Mouse (Mus musculus): ENCODE measurements around the gene Gm10840. TPM values are rescaled to one million over a fixed set of nuclear protein-coding genes. Genes with fewer than 3 reads are reported as not detected.

Gene Gm10840
- total RNA-seq, 1 experiment from 2014 or later: not detected

DNA sequence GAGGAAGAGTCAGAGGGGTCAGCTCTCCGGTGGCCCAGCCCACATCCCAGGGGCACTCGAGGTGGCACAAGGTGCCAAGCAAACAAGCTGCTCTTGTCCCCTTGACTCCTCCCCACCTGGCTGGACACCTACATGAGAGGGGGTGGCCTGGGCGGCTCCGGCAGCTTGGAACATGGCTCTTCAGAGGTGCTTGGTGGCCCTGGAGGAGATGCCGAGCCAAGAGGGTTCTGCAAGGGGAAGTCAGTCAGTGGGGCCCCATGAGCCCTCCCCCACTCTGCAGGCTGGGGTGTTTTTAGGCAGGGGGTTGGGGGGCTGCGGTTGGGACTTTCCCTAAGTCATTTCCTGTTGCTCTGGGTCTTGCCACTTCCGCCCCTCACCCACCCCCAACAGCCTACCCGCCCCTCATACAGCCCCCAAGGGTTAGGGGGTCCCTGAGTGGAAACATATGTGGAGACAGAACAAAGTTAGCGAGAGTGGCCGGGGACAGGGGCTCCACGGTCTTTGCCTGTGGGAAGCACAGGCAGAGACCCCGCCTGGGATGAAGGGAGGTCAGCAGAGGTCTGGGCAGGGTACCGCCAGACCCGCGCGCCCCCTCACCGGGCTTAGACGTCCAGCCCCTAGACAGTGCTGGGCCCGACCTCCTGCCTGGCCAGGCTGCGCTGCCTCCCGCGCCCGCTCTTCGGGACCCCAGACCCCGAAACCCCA is 1.3 kb upstream of the Gm10840 start:
- ATAC-seq (replicated peaks; ENCODE audit: low read depth, poor library complexity, severe bottlenecking): peak; percentile 45

DNA sequence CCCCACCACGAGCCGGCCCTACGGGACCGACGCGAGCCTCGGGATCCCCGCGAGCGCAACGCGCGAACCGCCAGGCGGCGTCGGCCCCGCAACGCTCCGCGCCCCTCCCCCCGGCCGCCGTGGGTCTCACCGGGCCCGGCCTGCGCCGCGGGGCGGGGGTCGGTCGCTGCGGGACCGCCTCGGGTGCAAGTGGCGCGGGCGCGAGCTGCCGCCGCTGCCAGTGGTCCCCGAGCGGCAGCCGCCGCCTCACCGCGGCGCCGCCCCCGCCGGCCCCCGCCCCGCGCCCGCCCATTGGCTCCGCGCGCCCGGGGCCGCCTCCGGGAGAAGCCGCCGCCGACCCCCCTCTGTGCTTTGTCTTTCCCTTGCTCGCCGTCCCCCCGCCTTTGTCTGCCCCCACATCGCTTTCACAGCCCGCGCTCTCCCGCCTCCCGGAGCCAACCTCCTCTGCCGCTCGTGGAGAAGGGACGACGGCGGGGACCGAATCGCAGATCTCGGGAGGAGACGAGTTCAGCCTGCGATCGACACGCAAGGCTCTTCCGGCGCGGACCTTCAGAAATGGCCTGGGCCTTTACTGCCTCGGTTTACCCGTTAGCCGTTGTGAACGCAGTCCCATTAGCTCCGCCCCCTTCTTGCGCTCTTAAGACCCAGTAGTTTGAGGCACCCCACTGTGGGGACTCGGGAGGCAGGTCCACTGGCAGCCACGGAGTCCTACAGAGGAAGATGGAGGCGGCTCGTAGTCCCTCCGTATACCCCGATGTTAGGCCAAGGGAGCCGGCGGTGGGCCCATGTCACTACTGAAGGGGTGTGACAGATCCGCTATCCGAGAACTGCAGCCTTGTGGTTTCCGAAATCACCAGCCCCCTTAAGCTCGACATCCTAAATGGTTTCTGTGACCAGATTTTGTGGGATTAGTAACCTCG is 469 bp upstream of the Gm10840 start:
- ATAC-seq (replicated peaks; ENCODE audit: low read depth, poor library complexity, severe bottlenecking): peak; percentile 59

DNA sequence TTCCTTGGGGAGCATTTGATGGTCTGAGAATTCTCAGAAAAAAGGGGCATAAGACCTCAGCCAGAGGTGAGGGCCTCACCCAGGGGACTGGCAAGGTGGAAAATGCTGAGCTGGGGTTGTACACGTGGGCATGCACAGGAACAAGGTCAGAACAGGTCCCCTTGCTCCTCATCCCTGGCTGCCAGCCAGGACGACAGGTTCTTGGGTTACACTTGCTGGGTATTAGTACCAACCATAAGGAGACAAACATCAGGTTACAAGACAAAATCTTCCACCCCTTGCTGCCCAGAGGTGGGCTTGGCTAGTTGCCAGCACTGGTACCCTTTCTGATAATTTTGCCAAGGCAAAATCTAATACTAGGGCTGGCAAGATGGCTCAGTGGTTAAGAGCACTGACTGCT is 1.6 kb downstream of the Gm10840 start:
- ATAC-seq (replicated peaks; ENCODE audit: low read depth, poor library complexity, severe bottlenecking): no peak

DNA sequence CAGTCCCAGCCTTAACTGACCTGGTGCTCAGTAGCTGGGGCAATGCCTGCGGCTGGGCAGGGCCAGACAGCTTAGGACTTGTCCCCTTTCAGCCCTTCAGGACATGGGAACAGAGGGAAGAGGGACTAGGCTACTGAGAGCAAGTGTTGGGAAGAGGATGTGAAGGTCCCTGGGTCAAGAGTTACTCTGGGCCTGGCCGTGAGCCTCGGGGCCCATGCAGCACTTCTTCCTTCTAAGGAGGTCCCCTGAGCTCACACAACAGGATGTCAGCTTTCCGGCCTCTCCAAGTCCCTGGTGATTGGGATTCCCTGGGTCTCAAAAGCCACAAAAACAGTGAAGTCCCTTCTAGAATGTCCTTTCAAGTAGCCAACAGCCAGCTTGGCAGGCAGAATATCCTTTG is 2.9 kb downstream of the Gm10840 start:
- no peak for ATAC-seq (replicated peaks; ENCODE audit: low read depth, poor library complexity, severe bottlenecking)

DNA sequence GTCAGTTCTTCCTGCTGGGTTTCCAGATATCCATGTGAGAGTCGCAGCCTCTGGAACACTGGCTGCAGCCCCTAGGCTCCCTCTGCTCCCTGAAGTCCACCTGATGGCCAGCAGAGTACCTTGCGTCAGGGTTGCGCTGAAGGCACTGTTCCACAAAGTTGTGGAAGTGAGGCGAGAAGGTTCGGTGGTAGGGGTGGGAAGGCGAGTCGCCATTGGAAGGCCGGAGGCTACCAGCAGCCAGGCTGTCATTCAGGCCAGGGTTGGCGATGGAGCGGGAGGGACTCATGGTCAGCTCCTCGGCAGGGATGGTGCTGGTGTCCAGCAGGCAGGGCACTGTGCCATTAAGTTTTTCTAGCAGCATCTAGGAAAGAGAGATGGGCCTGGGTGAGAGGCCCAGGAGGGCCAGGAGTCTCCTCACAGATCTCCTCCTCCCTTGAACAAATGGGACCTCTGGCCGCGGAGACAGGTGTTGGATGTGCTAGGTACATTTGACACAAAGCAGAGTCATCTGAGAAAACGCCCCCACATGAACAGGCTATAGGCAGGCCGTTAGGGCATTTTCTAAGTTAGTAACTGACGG is 4.0 kb downstream of the Gm10840 start:
- no peak for ATAC-seq (replicated peaks; ENCODE audit: low read depth, poor library complexity, severe bottlenecking)

DNA sequence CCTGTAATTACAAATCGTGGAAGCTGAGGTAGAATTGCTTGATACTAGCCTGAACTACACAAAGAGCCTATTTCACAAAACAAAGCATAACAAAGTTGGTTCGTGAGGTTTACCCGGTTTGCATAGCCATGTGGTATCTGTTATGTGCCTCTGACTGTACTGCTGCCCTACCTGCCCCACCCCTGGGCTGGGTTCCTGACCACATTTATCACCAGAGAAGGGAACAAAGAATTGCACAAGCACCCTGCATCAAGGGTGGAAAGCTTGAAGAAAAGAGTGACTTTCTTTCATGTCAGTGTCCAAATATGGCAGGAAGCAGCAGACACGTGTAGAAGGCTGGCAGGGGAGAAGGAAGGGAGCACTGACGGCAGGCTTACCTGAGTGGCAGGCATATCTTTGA is 6.8 kb downstream of the Gm10840 start:
- peak; percentile 56; the same call in 1 of the 2 replicates for ATAC-seq (replicated peaks; ENCODE audit: low read depth, poor library complexity, severe bottlenecking)

DNA sequence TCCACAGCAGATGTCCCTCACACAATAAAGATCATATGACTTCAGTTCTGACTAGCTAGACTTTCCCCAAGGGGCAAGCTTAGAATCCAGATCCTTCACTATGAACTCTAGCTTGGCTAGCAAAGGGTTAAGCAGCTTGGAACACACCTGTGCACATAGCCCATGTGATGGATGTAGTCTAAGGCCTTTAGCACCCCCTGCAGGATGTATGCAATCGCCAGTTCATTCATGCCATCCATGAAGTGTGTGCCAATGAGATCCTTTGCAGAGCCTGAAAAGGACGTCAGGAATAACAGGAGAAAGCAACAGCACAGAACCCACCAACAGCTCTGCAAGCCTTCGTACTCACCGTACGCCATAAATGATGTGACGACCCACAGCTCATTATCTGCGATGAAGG is 10.2 kb downstream of the Gm10840 start:
- 0 out of 2 replicates have a peak, but pooled peaks have one; percentile 42 for ATAC-seq (replicated peaks; ENCODE audit: low read depth, poor library complexity, severe bottlenecking)

DNA sequence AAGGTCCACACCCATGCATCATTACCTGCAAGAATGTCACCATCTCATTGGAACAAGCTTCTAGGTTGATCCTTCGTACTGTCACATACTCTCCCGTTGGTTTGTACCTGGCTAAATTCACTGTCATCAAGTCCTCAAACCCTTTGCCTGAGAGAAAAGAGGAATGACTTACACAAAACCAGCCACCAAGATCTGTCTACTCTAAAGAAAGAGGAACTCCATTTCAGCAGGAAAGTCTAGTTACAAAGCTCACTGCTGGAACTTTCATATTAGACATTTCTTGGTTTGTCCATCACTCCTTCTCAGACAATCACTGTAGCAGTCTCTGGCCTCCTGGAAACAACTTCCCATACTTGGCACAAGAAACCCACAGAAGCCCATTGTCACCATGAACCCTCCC is 12.6 kb downstream of the Gm10840 start:
- ATAC-seq (replicated peaks; ENCODE audit: low read depth, poor library complexity, severe bottlenecking): 0 out of 2 replicates have a peak, but pooled peaks have one; percentile 32

DNA sequence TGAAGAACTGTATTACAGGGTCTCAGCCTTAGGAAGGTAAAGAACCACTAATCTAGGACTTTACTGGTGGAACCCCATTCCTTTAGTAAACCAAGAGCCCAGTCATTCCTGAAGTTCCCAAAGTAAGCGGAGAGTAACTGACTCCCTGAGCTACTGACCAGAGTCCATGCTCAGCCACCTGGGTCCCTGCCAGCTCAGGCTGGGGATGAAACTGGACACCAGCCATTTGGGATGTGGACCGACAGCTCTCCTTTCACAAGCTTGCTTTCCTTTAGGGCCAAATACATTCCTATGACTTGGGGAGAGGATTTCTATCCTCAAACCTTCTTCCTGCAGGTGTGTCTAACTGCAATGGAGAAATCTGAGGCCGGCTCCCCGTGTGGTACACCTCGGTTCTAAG is 13.7 kb downstream of the Gm10840 start:
- no peak for ATAC-seq (replicated peaks; ENCODE audit: low read depth, poor library complexity, severe bottlenecking)

DNA sequence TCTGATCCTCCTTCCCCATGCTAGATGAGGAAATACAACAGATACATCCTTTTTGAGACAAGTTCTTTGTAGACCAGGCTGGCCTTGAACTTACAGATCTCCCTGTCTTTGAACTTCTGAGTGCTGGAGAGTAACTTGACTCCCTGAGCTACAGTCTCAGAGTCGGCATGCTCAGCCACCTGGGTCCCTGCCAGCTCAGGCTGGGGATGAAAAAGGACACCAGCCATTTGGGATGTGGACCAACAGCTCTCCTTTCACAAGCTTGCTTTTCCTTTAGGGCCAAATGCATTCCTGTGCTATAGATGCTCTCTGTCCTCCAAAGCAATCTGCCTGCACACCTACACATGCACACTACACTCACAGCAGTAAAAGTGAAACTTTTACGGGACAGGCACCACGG is 14.4 kb downstream of the Gm10840 start:
- ATAC-seq (replicated peaks; ENCODE audit: low read depth, poor library complexity, severe bottlenecking): no peak

DNA sequence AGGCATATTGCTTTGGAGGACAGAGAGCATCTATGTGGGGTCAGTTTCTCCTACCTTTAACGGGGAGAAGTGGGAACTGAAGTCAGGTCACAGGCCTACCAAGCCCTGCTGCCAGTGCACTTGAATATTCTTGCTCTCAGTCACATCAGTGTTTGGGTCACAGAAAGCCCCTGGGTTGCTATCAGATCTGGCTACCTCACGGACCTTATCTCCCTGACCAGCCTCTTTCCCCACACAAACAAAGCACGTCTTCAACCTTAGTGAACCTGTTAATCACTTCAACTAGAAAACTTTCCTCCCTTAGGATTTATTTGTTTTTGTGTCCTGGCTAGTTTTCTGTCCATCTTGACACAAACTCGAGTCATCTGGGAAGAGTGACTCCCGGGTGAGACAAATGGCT is 15.7 kb downstream of the Gm10840 start:
- no peak for ATAC-seq (replicated peaks; ENCODE audit: low read depth, poor library complexity, severe bottlenecking)

DNA sequence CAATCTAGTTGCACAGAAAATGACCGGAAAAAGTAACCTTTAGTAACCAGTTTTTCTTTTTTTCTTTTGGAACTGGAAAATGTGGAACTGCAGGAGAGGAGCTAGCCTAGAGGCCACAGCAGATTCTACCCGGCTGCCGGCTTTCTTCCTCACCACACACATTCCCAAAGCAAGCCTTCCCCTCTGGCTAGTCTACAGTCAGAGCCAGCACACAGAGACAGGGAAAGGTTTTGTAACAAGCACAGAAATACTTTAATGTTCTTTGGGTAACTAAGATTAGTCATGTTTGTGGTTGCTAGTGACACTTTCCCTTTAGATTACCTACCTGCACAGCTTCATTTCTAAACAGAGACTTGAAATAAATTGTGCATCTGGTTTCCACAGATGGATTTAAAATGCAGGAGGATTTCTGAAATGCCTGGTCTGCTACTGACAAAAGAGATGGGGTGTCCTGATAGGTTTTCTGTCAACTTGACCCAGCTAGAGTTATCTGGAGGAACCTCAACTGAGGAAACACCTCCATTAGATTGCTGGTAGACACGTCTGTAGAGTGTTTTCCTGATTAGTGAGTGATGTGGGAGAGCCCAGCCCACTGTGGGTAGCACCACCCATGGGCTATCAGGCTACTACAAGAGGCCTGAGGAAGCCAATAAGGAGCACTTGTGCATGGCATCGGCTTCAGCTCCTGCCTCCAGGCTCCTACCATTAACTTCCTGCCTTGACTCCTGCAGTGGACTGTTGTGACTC is 17.6 kb downstream of the Gm10840 start:
- peak; percentile 54; the same call in 1 of the 2 replicates for ATAC-seq (replicated peaks; ENCODE audit: low read depth, poor library complexity, severe bottlenecking)

DNA sequence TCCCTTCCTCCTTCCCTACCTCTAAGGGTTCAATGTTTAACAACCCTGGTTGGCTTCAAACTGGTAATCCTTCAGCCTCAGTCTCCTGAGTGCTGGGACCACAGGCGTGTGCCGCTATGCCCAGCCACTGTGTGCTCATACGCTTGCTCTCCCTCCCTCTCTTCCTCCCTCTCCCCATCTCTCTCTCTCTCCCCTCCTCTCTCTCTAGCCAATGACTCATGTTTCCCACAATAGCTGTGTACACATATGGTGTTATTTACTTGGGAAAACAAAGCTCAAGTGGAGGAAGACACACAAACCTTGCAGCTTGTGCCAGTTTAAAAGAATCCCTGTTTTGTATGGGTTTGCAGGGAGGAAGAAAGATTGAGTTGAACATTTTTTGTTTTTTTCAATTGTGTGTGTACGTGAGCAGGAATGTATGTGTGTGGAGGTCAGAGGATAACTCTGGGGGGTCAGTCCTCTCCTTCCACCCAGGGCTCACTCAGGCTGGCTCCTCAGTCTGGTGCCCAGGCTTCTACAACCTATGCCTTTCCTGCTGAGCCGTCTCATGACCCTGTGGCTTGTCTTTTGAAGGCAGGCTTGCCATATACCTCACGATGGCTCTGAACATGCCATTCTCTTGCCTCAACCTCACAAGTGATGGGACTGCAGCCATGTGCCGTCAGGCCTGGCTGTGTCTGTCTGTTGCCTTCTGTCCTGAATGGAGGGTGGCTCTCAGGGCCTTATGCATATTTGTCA is 19.2 kb downstream of the Gm10840 start:
- ATAC-seq (replicated peaks; ENCODE audit: low read depth, poor library complexity, severe bottlenecking): no peak

DNA sequence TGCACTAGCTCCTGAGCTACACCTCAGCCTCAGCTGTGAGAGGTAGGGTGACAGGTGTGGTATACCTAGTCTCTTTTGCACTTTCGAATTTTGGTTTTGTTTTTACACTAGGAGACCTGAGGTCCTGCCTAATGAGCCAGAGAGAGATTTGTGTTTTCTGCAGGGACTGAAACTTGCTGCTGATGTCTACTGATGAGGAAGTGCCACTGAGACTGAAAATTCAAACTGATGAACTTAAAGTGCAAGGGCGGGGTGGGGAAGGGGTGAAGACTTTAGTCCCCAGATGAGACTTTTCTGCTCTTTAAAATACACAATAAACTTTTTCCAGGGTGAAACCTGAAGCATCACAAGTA is 19.8 kb downstream of the Gm10840 start:
- no peak for ATAC-seq (replicated peaks; ENCODE audit: low read depth, poor library complexity, severe bottlenecking)

DNA sequence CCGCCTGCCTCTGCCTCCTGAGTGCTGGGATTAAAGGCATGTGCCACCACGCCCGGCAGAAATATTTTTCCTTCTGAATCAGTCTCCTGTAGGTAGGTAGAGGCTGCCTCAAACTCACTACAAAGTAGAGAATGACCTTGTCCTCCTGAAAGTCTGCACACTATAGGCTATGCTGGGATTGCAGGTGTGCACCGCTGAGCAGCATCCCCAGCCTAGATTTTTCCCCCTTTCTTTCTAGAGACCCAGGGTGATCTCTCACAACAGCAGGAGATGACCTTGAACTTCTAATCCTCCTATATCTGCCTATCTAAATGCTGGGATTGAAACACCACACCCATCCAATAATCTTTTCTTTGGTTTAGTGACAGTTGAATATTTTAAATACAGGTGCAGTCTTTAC is 26.7 kb downstream of the Gm10840 start:
- ATAC-seq (replicated peaks; ENCODE audit: low read depth, poor library complexity, severe bottlenecking): no peak

DNA sequence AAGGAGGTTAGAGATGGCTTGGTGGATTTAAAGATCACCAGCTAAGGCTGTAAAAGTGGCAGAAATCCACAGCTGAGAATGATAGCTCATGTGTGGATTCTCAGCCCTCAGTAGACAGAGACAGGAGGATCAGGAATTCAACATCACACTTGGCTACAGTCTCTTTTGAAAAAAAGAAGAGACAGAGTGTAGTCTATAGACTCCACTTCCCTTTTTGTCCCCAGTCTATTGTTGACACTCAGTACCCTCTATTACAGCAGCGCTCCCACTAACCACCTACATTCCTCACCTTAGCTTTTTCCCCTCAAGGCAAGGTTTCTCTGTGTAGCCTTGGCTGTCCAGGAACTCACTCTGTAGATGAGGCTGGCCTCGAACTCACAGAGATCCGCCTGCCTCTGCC is 31.1 kb downstream of the Gm10840 start:
- ATAC-seq (replicated peaks; ENCODE audit: low read depth, poor library complexity, severe bottlenecking): no peak

DNA sequence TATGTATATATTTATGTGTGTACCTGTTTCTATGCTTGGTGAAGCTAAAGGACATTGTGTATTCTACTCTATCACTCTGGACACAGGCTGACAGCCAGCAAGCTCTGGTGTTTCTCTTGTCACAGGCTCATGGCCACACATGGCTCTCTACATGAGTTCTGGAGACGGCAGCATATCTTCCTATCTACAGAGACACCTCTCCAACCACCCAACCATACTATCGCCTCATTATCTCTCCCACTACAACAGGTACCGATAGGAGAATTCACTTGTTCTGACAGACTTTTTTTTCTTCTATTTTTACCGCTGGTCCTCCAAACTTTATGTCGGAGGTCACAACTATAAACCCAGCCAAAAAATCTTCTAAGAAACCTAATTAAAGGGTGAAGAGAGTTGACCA is 31.6 kb downstream of the Gm10840 start:
- no peak for ATAC-seq (replicated peaks; ENCODE audit: low read depth, poor library complexity, severe bottlenecking)

DNA sequence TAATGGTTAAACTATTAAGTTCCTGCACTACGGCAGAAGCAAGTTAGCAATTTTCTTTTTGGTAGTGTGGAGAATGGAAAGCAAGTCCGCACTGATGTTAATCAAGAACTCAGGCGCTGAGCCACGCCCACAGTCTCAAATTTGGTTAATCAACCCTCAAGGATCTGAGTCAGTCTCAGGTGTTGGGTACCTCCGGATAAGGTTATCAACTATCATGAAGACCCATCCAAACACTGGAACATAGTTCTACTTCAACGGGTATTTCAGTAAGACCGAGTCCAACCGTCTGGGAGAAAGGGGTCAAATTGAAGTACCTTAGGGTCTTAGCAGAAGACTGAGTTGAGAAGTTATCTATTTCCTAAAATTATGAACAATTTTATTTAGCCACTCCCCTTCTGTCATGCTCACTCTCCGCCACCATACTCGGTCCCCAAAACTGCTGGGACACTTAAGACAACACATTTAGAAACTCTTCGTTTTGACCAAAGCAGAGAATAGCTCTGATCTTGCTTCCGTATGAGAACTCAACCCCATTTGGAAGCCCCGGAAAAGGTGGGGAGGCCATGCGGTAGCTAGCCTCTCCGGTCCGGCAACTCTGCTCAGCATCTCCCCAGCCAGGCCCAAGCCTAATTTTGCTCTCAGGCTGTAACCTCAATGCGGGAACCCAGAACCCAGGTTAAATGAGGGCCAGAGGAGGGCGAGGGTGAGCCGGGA is 32.2 kb downstream of the Gm10840 start:
- peak; percentile 27 for ATAC-seq (replicated peaks; ENCODE audit: low read depth, poor library complexity, severe bottlenecking)
